Mouse (Mus musculus) mature B cell (primary cell): ENCODE data around the gene Cd4.

Experiments used
- in situ Hi-C: fragments of 300-500 bp; cut with MboI; formaldehyde crosslinking; loops from 2 replicates; pipeline ENCODE4 v1.14.3; 2019

The Cd4 gene

GRCm38 (mm10) chr6:124887986-124888385 is at the start of gene Cd4:
TSS of gene Cd4 (minus strand) at chr6:124888221.
- in situ Hi-C loops: no loop called here

DNA sequence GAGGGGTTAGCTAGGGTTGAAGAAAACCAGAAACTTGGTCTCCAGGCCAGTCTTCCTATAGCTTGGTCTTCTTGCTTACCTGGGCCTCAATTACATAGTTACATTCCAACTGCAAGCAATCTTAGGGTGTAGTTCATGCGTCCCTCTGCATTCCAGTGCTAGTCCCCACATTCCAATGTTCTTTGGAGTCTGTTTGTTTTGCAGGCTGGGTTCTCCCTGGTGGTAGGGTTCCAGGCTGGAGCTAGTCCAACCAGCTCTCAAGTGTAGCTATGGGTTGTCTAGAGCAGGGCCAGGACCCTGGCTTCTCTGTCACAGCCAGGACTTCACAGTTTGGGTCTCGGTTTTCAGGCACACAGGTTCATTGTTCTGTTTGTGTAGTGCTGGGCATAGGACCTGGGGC is 49.5 kb upstream of the Cd4 start:
- in situ Hi-C loops: no loop called here

GRCm38 (mm10) chr6:124936681-124937080 is 48.7 kb upstream of the Cd4 start:
- in situ Hi-C loops: no loop called here

DNA sequence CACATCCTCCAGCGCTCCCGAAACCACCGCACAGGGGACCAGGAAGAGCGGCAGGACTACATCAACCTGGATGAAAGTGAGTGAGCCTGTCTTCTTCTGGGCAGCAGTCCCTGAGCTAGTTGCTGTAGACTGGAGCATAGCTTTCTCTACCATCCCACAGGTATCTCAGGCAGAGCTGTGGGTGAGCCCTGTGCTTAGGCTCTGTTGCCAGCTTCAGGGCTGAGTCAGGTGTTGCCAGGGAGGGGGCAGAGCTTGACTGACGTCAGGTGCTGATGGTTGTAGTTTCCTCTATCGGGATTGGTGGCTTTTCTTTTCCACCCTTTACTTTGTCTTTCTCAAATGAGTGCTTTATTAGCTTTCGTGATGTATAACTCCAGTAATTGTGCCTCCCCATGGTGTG is 46.6 kb upstream of the Cd4 start:
- in situ Hi-C loops: no loop called here

DNA sequence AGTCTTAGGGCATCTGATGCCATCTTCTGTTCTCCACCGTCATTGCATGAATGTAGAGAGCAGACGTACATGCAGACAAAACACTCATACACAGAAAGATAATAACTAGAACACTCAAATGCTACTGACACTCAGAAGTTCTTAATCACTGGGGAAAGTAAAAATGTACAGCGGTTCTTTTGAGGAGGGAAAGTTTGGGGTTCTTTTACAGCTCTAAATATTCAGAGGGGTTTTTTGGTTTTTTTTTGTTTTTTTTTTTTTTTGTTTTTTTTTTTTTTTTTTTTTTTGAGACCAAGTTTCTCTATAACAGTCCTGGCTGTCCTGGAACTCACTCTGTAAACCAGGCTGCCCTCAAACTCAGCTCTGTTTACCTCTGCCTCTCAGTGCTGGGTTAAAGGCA is 45.1 kb upstream of the Cd4 start:
- in situ Hi-C loops: no loop called here

DNA sequence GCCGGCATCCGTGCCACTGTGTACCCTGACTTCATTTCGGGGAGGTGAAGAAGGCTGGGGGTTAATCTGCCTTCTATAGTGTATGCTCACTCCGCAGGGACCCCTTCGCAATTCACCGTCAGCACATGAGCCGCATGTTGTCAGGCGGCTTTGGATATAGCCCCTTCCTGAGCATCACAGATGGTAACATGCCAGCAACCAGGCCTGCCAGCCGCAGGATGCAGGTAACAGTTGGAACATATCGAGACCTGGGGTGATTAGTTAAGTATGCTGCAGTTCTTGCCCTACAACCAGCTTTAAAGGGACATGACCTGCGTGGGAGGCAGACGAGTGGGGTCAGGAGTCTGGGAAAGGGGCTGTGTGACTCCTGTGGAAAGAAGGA is 44.3 kb upstream of the Cd4 start:
- in situ Hi-C loops: no loop called here

DNA sequence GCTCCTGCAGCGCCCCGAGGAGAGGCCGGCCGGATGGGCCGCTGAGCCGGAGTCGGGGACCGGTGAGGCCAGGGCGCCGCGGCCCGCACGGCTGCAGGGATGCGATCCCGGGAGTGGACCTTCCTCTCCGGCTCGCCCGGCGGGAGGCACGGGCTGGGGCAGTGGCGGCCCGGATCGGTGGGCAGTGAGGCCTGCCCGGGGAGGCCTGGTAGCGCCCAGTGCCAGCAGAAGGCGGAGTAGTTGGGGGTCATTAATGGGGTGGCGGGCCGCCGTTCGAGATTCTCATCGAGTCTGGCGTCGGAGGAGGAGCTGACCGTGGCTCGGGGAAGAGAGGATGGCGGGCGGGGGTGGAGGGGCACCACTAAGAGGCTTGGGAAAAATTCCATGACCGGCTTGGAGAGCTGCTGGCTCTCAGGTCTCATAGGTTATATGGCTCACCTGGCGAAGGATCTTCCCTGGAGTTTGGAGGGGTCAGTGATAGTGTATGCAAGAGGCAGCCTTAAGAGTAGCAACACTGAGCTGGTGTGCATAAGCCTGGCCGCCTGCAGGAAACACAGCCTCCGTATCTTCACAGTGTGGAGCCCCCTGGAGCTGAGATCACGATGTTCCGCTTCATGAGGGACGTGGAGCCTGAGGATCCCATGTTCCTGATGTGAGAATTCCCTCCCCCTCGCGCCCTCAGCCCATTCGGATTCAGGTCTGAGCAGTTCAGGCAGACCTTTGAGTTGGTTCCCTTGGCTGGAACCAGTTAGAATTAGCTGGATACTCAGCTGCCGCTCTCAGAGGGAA is 43.7 kb upstream of the Cd4 start:
- in situ Hi-C loops: no loop called here

- in situ Hi-C loops: no loop called here
Measured at GRCm38 (mm10) chr6:124930754-124931524, 42.9 kb upstream of the Cd4 start, which contains the start of gene Mlf2. TSS of gene Mlf2 (plus strand) at chr6:124931386.

DNA sequence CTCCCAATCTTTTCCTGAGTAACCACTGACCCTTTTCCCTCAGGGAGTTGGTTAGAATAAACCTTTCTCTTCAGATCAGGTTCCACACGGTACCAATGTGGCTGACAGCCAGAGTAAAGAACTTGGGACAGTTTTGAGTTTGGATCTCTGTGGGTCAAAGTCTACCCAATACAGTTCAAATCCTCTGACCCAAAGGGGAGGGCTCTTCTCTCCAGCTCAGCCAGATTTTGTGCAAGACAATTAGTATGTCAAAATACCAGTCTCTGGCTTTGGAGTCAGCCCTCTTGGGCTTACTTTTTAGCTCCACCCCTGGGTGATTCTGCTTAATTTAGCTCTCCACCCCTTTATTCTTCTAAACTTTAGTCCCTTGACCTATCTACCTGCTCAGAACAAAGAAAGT is 42.2 kb upstream of the Cd4 start:
- in situ Hi-C loops: no loop called here

DNA sequence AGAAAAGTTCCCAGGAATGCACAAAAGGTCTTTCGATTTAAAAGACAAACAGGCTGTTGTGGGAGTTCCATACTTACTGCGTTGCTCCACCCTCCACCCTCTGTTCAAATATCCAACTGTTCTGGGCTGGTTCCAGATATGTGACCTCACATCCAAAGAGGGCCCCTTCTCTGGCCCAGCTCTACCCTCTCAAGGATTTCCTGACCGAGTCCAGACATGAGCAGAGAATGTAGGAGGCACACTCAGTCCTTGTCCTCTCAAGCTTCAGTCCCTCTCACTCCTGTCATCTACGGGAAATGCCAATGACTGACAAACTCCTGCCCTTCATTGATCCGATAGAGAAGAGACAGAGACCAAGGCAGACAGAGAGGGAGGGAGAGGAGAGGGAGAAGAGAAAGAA is 37.9 kb upstream of the Cd4 start:
- in situ Hi-C loops: no loop called here

DNA sequence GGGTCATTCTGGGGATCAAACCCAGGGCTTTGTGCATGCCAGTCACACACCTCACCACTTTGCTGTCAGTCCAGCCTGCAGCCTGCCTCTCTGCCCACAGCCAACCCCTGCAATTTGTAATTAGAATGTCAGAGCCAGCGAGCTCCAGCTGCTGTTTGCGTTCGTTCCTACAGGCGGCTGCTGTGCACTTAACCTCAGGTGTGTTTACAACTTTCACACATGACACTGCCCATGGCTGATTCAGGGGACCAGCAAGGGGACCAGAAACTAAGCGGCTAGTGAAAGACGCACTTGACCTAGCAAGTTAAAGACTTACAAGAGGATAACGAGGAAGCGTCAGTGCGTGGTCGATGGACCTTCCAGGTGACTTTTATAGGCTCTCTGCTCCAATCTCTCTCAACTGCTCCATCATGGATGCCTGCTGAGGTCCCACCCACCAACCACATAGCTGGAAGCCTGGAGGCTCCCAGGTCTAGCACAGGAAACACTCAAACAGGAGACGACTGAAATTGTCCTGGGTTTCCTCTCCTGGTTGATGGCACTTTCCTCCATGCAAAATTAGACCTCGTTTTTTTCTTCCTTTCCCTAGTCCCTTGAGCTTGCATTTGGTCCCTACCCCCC is 37.3 kb upstream of the Cd4 start:
- in situ Hi-C loops: no loop called here

- in situ Hi-C loops: no loop called here
Measured at GRCm38 (mm10) chr6:124921539-124921938, 33.5 kb upstream of the Cd4 start.

DNA sequence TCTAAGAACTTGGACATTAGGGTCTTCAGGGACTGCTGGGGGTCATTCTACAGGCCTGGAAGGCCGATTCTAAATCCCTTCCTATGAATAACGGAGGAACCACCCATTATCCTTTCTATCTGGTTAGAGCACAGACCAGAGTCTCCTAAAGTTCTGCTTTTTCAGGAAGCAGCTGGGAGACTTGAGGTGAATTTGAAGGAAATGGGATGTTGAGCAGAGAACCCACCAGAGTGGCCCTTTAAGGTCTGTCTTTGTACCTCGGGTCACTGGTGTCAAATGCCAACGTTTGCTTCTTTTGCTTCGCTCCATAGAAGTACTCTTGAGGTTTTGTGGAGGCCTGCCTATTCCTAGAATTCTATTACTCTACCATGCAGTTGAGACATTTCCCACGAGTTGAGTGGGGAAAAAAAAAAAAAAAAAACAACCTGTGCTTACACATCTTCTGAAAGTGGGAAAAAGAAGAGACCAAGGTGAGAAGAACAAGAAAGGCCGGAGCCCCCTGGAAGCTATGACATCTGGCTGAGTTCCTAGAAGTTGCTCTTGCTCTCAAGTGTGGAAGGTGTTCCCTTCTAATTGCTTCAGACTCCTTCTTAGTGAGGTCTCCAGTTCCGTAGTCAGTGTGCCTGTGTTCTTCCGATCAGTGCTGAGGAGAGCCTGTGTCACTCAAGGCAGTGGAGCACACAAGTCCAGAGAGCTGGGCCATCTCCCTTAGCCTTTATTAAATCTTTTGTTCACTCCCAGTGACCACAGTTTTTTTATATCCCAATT is 32.5 kb upstream of the Cd4 start:
- in situ Hi-C loops: no loop called here

DNA sequence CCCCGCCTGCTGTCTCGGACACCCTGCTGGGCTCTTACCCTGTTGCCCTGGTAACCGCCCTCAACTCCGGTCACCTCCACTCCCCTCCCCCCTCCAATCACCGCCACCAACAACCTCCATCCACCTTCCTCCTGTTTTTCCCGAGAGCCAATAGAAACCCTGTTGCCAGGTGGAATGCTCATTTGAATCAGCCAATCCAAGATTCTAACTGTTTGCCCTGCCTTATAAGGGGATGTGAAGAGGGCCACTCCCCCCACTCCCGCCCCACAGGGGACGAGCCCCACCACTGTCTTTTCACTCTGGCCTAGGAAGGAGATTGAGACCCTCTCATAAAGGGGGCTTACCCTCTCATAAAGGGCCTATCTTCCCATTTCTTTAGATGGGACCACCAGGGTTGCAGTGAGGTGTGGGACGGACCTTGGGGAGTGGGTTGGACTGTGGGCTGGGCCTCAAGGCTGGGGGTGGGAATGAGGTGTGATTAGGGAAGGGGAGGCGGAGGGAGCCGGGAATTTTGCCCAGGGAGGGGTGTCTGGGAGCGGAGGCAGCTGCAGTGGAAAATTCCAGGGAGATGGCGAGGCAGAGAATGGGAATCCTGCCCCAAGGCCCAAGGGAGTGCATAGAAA is 31.8 kb upstream of the Cd4 start, which contains the start of gene Ptms:
TSS of gene Ptms (minus strand) at position 409 of the 623 bp plus-strand sequence.
- in situ Hi-C loops: no loop called here

GRCm38 (mm10) chr6:124918890-124919627 is 31.0 kb upstream of the Cd4 start:
- in situ Hi-C loops: no loop called here

- in situ Hi-C loops: no loop called here
Measured at GRCm38 (mm10) chr6:124918331-124918690, 30.3 kb upstream of the Cd4 start.

DNA sequence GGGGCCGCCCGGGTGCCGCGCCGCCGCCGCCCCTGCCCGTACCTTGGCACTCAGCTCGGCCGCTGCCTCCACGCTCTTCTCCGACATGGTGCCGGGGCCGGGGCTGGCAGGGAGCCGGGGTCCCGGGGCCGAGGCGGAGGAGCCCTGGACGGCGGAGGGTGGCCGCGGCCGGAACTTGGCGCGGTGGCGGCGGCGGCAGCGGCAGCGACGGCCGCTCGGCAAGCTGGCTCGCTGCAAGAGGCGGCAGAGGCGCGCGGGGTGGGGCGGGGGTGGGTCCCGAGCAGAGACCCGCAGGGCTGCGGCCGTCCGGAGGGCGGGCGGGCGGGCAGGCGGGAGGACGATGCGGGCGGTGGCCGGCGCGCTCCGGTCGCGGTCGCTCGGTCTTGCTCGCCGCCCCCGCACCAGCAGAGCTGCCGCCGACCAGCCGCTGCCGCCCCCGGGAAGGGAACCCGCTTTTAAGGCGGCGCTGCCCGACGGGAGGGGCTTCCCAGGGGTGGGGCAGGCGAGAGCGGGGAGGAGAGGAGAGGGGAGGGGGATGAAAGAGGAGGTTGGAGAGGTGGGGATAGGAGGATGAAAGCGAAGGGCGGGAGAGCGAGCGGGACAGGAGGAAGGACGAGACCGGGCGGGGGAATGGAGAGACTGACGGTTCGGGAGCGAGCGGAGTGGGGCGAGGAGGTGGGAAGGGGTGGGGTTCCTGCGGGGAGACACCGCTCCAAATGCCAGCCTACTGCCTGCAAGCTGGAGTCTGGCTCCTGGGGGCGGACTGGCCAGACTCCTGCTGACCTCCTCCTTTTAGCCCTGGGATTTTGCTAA is 29.7 kb upstream of the Cd4 start:
- in situ Hi-C loops: no loop called here

DNA sequence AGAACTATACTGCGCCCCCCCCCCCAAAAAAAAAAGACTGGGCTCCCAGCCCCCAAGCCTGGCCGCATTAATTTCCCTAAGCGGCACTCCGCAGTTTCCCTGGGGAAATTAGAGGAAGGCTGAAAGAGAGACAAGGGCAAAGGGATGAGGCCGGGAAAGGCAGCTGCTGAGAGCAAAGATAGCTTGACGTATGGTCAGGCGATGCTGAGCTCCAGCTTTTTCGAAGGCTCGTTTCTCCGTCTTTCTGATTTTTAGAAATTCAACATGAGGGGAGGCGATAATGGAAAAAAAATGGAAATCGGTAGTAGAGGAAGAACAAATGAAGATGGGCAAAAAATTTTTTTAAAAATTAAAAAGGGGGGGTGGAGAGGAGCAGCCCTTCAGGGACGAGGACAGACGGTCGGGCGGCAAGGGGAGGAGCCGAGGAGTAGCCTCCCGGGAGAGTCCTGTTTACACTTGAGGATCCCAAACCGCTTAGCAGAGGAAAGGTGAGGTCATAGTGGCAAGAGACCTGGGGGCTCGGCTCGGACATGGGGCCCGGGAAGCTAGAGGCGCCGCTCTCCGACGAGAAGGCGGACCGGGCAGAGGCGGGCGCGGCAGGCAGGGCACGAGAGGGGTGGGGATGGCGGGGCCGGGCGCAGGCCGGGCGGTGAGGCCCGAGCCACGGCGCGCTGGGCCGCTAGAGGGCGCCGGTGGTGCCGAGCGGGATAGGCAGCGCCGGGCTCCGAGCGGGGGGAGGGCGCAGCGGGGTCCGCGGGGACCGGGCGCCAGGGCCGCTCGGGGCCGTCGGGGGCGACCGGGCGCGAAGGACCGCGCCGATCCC is 28.9 kb upstream of the Cd4 start:
- in situ Hi-C loops: no loop called here
